19 mouse cellular contexts compared by ENCODE assay signal in genomic region chr2:137231161-137231560, GRCm38 (mm10).
"Had no signal": no experiment of that assay in that cellular context is flagged by ENCODE, and none has a peak within 500 bp of the region (broad histone marks: within the 10 kb centered on the region; RNA-seq: fewer than 3 reads in every experiment).

No protein-coding gene starts in this region.

- H3K4me1 ChIP-seq: neural tube, embryonic 15.5 days had no signal

- H3K9me3 ChIP-seq: midbrain, embryonic 10.5 days; midbrain, embryonic 12.5 days; neural tube, embryonic 13.5 days; neural tube, embryonic 15.5 days had no signal

- H3K4me2 ChIP-seq: lung, embryonic 14.5 days; midbrain, embryonic 12.5 days; neural tube, embryonic 13.5 days; neural tube, embryonic 15.5 days had no signal

- H3K9ac ChIP-seq: lung, embryonic 14.5 days; midbrain, embryonic 12.5 days; neural tube, embryonic 13.5 days; neural tube, embryonic 15.5 days had no signal

- DNase-seq: lung, adult 18-20 months; lung, embryonic 14.5 days; lung, postnatal 10 days; lung, postnatal 4 days; midbrain, embryonic 14.5 days; retina, postnatal 1 day; right cerebral cortex, adult 18-20 months; right cerebral cortex, postnatal 25 days; right cerebral cortex, postnatal 4 days; spleen, adult 18-20 months; thymus, adult 18-20 months; thymus, postnatal 14 days; thymus, postnatal 36 days had no signal

- H3K36me3 ChIP-seq: midbrain, embryonic 10.5 days; midbrain, embryonic 12.5 days; neural tube, embryonic 13.5 days; neural tube, embryonic 15.5 days had no signal

- ATAC-seq: midbrain, embryonic 16.5 days had no signal

- H3K4me3 ChIP-seq: midbrain, embryonic 10.5 days; midbrain, embryonic 12.5 days; myocyte; neural tube, embryonic 13.5 days; neural tube, embryonic 15.5 days had no signal

- H3K27ac ChIP-seq: midbrain, embryonic 12.5 days; neural tube, embryonic 13.5 days; neural tube, embryonic 15.5 days had no signal

- H3K27me3 ChIP-seq: midbrain, embryonic 12.5 days; neural tube, embryonic 13.5 days; neural tube, embryonic 15.5 days had no signal
